Mouse (Mus musculus): Measurements from ENCODE around the gene Cdc16. TPM values are rescaled to one million over a fixed set of nuclear protein-coding genes. Genes with fewer than 3 reads are reported as not detected.
"Not testable (repeated sequence)": the region's sequence is repeated elsewhere in the genome, so short reads cannot be mapped to it uniquely, and the experiment has no call there.

Cdc16 gene
- 255 and 261 TPM in 2 replicates for polyA plus RNA-seq (2014; fragmentation: Nextera tagmentation; extraction: Ambion mirVana)

DNA sequence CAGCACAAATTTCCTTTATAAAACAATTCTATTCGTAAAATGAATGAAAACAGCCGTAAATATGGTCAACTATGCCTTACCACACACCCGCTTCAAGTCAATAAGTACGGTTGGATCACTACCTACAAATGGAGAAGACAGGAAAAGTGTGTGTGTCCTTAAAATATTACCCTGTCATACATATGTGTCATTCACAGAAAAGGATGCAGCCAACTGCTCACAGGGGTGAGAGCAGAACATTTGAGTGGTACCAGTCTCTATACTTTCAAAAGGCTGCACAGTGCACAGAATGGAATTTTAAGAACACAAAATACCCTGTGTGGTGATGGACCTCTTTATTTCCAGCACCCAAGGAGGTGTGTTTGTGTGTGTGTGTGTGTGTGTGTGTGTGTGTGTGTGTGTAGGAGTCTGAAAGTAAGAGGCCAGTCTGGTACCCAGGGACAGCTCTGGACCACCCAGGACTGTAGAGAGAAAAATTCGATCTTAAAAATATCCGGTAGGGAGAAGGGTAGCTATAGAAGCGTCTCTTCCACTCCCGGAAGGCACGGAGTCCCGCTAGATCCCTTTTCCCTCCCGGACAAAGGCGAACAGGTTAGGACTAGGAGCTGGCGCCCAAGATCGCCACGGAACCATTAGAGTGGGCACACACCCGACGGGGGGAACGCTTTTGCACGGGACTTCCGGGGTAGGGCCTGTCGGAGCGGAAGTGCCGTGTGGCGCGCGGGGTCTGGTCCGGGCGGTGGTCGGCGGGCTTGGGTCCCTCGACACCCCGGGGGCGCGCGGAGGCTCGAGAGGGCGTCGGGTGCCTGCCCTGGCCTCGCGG is at the start of gene Cdc16:
Cdc16 (plus strand) TSS at position 695 of the 823 bp plus-strand sequence.
- no peaks in the 10 kb centered on the region for H3K27me3 ChIP-seq (ENCODE audit: control insufficient read depth, insufficient read depth, low read length)
- H3K4me3 ChIP-seq (ENCODE audit: low read depth, low read length), result peak within 1 kb of the TSS; percentile 99
- peaks cover 3% of the 10 kb centered on the region; the same call in 1 of the 2 replicates for H3K36me3 ChIP-seq (ENCODE audit: control insufficient read depth, insufficient read depth, low read length)
- 0 out of 2 replicates have a peak within 1 kb of the TSS, but pooled peaks have one; percentile 7 for H3K27ac ChIP-seq (ENCODE audit: low read depth, low read length)
- WGBS, result 9% methylated on average over 39 of the region's 40 CpGs
- H3K9me3 ChIP-seq (ENCODE audit: control insufficient read depth, low read length), result no peaks in the 10 kb centered on the region
- ATAC-seq (ENCODE audit: insufficient read depth, low FRiP score, low TSS enrichment) (peak; percentile 96), DNase-seq (ENCODE audit: low spot score) (peak; percentile 93)
- H3K4me2 ChIP-seq (ENCODE audit: low read depth), result peak within 1 kb of the TSS; percentile 89
- H3K9ac ChIP-seq (ENCODE audit: low read length), result peak within 1 kb of the TSS; percentile 90
- peaks cover 6% of the 10 kb centered on the region for H3K4me1 ChIP-seq (ENCODE audit: control insufficient read depth, insufficient read depth, low read length)

DNA sequence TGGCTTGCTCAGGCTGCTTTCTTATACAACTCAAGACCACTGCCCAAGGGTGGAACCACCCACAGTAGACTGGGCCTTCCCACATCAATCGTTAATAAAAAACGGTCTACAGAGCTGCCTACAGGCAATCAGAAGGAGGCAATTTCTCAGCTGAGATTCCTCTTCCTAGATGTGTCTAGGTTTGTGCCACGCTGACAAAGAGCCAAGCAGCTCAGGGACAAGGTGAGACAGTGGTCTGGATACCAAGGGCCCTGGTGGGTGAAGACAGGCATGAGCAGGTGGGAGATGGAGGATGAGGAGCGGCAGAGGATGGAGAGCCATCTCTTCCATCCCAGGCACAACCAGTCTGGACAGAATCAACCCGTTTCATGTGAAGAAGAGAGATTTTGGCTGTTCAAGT is 49.0 kb upstream of the Cdc16 start:
- H3K4me3 ChIP-seq (ENCODE audit: low read depth, low read length), result no peak overlapping the region
- H3K27ac ChIP-seq (ENCODE audit: low read depth, low read length), result no peak overlapping the region
- H3K36me3 ChIP-seq (ENCODE audit: control insufficient read depth, insufficient read depth, low read length), result no peaks in the 10 kb centered on the region
- H3K27me3 ChIP-seq (ENCODE audit: control insufficient read depth, insufficient read depth, low read length), result no peaks in the 10 kb centered on the region
- no peaks in the 10 kb centered on the region for H3K9me3 ChIP-seq (ENCODE audit: control insufficient read depth, low read length)
- H3K4me2 ChIP-seq (ENCODE audit: low read depth), result no peak overlapping the region
- no peak overlapping the region for H3K9ac ChIP-seq (ENCODE audit: low read length)
- 93% methylated on average over 5 of the region's 5 CpGs for WGBS
- peaks cover 6% of the 10 kb centered on the region; the same call in 1 of the 2 replicates for H3K4me1 ChIP-seq (ENCODE audit: control insufficient read depth, insufficient read depth, low read length)
- DNase-seq (ENCODE audit: low spot score) (no peak), ATAC-seq (ENCODE audit: insufficient read depth, low FRiP score, low TSS enrichment) (no peak)

DNA sequence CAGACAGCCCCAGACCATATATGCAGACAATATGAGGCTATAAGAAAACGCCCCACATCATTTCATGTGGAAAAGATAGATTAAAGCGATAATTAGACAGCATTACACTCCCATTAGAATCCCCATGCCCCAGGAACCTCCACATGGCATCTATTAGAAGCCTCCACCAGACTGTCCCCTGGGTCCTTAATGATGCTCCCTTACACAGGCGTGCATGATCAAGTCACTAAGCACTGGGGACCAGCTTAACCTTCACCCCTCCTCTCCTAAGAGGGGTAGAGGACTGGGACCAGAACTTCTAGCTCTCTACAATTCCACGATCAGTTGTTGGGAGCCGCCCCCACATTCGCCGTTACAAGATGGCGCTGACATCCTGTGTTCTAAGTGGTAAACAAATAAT is 38.5 kb upstream of the Cdc16 start:
- H3K4me3 ChIP-seq (ENCODE audit: low read depth, low read length), result no peak overlapping the region
- H3K9me3 ChIP-seq (ENCODE audit: control insufficient read depth, low read length), result no peaks in the 10 kb centered on the region
- WGBS, result 90% methylated on average over 8 of the region's 8 CpGs
- H3K9ac ChIP-seq (ENCODE audit: low read length), result no peak overlapping the region
- ATAC-seq (ENCODE audit: insufficient read depth, low FRiP score, low TSS enrichment) (no peak), DNase-seq (ENCODE audit: low spot score) (no peak)
- H3K27ac ChIP-seq (ENCODE audit: low read depth, low read length), result no peak overlapping the region
- H3K4me1 ChIP-seq (ENCODE audit: control insufficient read depth, insufficient read depth, low read length), result no peaks in the 10 kb centered on the region
- H3K4me2 ChIP-seq (ENCODE audit: low read depth), result no peak overlapping the region
- H3K36me3 ChIP-seq (ENCODE audit: control insufficient read depth, insufficient read depth, low read length), result no peaks in the 10 kb centered on the region
- H3K27me3 ChIP-seq (ENCODE audit: control insufficient read depth, insufficient read depth, low read length), result no peaks in the 10 kb centered on the region

DNA sequence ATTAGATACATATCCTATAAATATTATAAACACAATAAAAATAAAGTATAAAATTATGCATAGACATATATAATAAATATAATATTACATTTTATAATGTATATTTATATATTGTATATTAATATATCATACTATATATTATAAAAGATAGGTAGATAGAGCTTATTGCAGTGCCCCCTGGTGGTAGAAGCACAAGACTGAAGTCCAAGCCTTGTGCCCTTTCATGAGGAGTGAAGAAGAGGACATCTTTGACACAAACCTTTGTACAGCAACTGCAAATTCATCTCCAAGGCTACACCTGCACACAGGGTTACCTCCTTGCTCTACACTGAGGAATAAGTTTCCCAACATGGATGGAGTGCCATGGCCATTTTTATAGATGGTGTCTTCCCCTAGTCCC is 31.8 kb upstream of the Cdc16 start:
- Histone ChIP-seq H3K36me3 (ENCODE audit: control insufficient read depth, insufficient read depth, low read length) (no peaks in the 10 kb centered on the region), H3K4me2 (ENCODE audit: low read depth) (no peak overlapping the region), H3K4me1 (ENCODE audit: control insufficient read depth, insufficient read depth, low read length) (no peaks in the 10 kb centered on the region), H3K9ac (ENCODE audit: low read length) (no peak overlapping the region), H3K27ac (ENCODE audit: low read depth, low read length) (no peak overlapping the region), H3K4me3 (ENCODE audit: low read depth, low read length) (no peak overlapping the region), H3K27me3 (ENCODE audit: control insufficient read depth, insufficient read depth, low read length) (no peaks in the 10 kb centered on the region), H3K9me3 (ENCODE audit: control insufficient read depth, low read length) (no peaks in the 10 kb centered on the region)
- ATAC-seq (ENCODE audit: insufficient read depth, low FRiP score, low TSS enrichment), result no peak
- peak; percentile 58 for DNase-seq (ENCODE audit: low spot score)

DNA sequence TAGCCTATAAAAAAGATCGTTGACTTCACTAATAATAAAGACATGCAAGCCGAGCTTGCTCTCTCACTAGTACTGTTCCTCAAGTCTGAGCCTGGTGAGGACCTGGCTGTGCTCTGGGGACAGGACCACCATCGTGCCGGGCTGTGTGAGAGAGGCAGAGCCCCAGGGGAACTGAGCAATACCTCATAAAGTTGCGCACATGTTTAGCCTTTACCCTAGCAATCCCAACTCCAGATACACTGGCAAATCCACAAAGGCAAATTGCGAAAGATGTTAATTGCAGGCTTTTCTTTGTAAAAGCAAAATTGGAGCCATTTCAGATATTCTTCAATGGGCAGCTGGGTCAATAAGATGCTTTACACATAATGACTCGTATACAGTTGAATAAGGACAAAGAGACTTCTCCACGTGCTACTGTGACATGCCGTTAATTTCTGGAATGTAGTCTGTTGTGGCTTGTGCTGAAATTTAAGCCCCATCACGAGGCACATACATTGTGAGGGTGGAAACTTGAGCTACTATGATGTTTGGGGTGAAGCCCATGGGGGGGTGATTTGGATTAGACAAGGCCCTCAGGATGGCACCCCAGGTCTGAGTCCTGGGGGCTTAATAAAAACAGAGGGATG is 29.9 kb upstream of the Cdc16 start:
- H3K36me3 ChIP-seq (ENCODE audit: control insufficient read depth, insufficient read depth, low read length), result no peaks in the 10 kb centered on the region
- no peak overlapping the region for H3K4me2 ChIP-seq (ENCODE audit: low read depth)
- H3K4me1 ChIP-seq (ENCODE audit: control insufficient read depth, insufficient read depth, low read length), result no peaks in the 10 kb centered on the region
- no peak for ATAC-seq (ENCODE audit: insufficient read depth, low FRiP score, low TSS enrichment)
- no peak overlapping the region for H3K27ac ChIP-seq (ENCODE audit: low read depth, low read length)
- WGBS, result 71% methylated on average over 10 of the region's 10 CpGs
- no peaks in the 10 kb centered on the region for H3K27me3 ChIP-seq (ENCODE audit: control insufficient read depth, insufficient read depth, low read length)
- H3K4me3 ChIP-seq (ENCODE audit: low read depth, low read length), result no peak overlapping the region
- no peak for DNase-seq (ENCODE audit: low spot score)
- no peaks in the 10 kb centered on the region for H3K9me3 ChIP-seq (ENCODE audit: control insufficient read depth, low read length)
- no peak overlapping the region for H3K9ac ChIP-seq (ENCODE audit: low read length)

DNA sequence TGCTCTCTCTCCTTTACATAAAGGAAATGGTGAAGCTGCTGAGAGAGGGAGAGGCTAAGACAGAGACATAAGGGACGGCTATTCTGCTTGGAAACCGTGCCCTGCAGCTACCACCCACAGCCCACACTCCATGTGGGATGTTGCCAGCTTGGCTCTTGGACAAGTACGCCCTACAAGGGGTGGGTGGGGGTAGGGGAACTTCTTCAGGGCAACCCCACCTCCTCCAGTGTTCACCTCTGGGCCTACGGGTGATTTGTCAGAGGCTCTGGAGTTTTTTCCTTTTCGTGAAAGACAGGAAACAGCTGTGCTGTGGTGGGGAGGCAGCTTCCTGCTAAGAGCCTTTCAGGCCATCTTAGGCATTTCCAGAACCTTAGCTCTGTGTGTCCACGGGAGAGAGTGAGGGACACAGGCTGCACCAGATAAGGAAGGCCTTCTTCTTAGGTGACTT is 17.1 kb upstream of the Cdc16 start:
- Histone ChIP-seq H3K27ac (ENCODE audit: low read depth, low read length) (no peak overlapping the region), H3K27me3 (ENCODE audit: control insufficient read depth, insufficient read depth, low read length) (no peaks in the 10 kb centered on the region), H3K9me3 (ENCODE audit: control insufficient read depth, low read length) (no peaks in the 10 kb centered on the region), H3K4me3 (ENCODE audit: low read depth, low read length) (no peak overlapping the region), H3K9ac (ENCODE audit: low read length) (no peak overlapping the region), H3K4me1 (ENCODE audit: control insufficient read depth, insufficient read depth, low read length) (no peaks in the 10 kb centered on the region), H3K36me3 (ENCODE audit: control insufficient read depth, insufficient read depth, low read length) (no peaks in the 10 kb centered on the region), H3K4me2 (ENCODE audit: low read depth) (no peak overlapping the region)
- 56% methylated on average over 6 of the region's 6 CpGs for WGBS
- DNase-seq (ENCODE audit: low spot score) (no peak), ATAC-seq (ENCODE audit: insufficient read depth, low FRiP score, low TSS enrichment) (no peak)

DNA sequence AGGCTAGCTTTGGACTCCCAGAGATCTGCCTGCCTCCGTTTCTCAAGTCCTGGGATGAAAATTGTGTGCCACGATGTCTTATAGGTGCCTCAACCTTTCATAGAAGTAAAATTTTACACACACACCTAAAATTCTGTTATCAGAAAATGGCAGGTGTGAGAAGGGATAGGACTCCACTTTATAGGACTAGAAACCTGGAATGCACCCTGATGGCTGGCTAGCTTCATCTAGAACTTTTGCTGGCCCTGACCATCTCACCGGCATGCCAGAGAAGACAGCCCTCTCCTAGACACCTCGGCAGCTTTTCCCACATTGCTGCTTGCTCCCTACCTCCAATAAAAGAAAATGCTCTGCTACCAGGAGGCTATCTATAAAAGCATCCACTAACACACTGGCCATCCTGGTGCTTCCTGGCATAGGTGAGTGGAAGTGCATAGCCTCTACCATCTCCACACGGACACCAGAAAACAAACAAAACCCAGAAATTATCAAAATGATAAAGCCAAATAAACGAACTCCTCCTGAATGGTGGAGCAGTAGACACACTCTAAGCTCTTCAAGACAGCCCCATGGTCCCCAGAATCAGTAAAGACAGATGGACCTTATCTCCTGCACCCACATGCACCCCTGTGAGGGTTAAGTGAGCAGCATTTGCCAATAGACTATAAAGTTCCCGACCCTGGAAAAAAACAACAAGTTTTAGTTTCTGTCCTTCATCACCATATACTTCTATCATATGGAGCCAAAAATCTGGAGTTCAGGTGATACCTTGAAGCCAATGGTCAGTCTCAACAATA is 16.5 kb upstream of the Cdc16 start:
- no peak overlapping the region for H3K9ac ChIP-seq (ENCODE audit: low read length)
- H3K36me3 ChIP-seq (ENCODE audit: control insufficient read depth, insufficient read depth, low read length), result no peaks in the 10 kb centered on the region
- no peak for ATAC-seq (ENCODE audit: insufficient read depth, low FRiP score, low TSS enrichment)
- no peak for DNase-seq (ENCODE audit: low spot score)
- no peak overlapping the region for H3K4me2 ChIP-seq (ENCODE audit: low read depth)
- 83% methylated on average over 7 of the region's 7 CpGs for WGBS
- H3K9me3 ChIP-seq (ENCODE audit: control insufficient read depth, low read length), result no peaks in the 10 kb centered on the region
- no peak overlapping the region for H3K4me3 ChIP-seq (ENCODE audit: low read depth, low read length)
- H3K4me1 ChIP-seq (ENCODE audit: control insufficient read depth, insufficient read depth, low read length), result no peaks in the 10 kb centered on the region
- no peak overlapping the region for H3K27ac ChIP-seq (ENCODE audit: low read depth, low read length)
- no peaks in the 10 kb centered on the region for H3K27me3 ChIP-seq (ENCODE audit: control insufficient read depth, insufficient read depth, low read length)

DNA sequence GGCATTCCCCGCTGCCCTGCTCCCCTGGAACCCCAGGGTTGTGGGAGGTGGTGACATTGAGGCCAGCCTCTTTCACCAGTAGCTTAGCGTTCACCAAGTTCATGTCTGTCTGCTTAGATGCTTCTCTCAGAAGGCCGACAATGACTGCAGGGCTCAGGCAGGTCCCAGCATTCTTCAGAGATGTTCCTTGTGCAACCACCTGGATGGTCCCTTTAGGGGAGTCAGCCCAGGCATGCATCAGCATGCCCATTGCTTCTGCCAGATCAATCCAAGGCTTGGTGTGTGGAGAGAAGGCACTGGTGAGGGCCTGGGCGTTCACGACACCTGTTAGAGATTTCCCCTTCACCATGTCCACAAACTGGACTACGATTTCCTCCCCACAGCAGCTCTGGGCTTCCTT is 11.3 kb upstream of the Cdc16 start:
- H3K27me3 ChIP-seq (ENCODE audit: control insufficient read depth, insufficient read depth, low read length); H3K4me1 ChIP-seq (ENCODE audit: control insufficient read depth, insufficient read depth, low read length); DNase-seq (ENCODE audit: low spot score); H3K27ac ChIP-seq (ENCODE audit: low read depth, low read length); H3K9me3 ChIP-seq (ENCODE audit: control insufficient read depth, low read length); H3K36me3 ChIP-seq (ENCODE audit: control insufficient read depth, insufficient read depth, low read length); H3K4me3 ChIP-seq (ENCODE audit: low read depth, low read length); H3K4me2 ChIP-seq (ENCODE audit: low read depth); H3K9ac ChIP-seq (ENCODE audit: low read length); ATAC-seq (ENCODE audit: insufficient read depth, low FRiP score, low TSS enrichment): not testable (repeated sequence)
- WGBS, result 93% methylated on average over 5 of the region's 6 CpGs
